Comparison of ENCODE assay signal across 22 mouse cellular contexts in genomic region chr8:89758695-89759094, GRCm38 (mm10).
DNase-seq lines count a peak whose midpoint lies in the region; ATAC-seq lines count a peak whose summit lies in the region.
"Had no signal": no experiment of that assay in that cellular context is flagged by ENCODE, and none has a peak within 500 bp of the region (broad histone marks: within the 10 kb centered on the region; RNA-seq: fewer than 3 reads in every experiment).

No protein-coding gene starts in this region.

- H3K4me1 ChIP-seq in forebrain, embryonic 13.5 days: peaks cover 16% of the 10 kb centered on the region
- peaks cover 4% of the 10 kb centered on the region for H3K4me1 ChIP-seq in forebrain, embryonic 10.5 days
- no peaks in the 10 kb centered on the region; the same call in 1 of the 2 replicates for H3K4me1 ChIP-seq in limb, embryonic 11.5 days (ENCODE audit: control insufficient read depth, insufficient read depth, low read length)
- H3K4me1 ChIP-seq: heart, embryonic 13.5 days had no signal

- peak; percentile 36; the same call in 1 of the 2 replicates for ATAC-seq in forebrain, embryonic 13.5 days
- no peak for ATAC-seq in limb, embryonic 11.5 days (ENCODE audit: insufficient number of reproducible peaks, low FRiP score, low TSS enrichment, low read depth)
- ATAC-seq: liver, postnatal 0 days; lung, postnatal 0 days; midbrain, embryonic 16.5 days had no signal

- no peak overlapping the region for H3K4me2 ChIP-seq in forebrain, embryonic 13.5 days
- H3K4me2 ChIP-seq in limb, embryonic 11.5 days (ENCODE audit: low read depth, severe bottlenecking): no peak overlapping the region
- H3K4me2 ChIP-seq: heart, embryonic 13.5 days; liver, embryonic 11.5 days had no signal

- H3K4me3 ChIP-seq in forebrain, embryonic 13.5 days: no peak overlapping the region
- H3K4me3 ChIP-seq in forebrain, embryonic 10.5 days: no peak overlapping the region
- no peak overlapping the region for H3K4me3 ChIP-seq in limb, embryonic 11.5 days (ENCODE audit: low read depth, low read length)
- H3K4me3 ChIP-seq: embryonic facial prominence, embryonic 10.5 days; heart, adult 2 months; heart, embryonic 13.5 days; myocyte had no signal

- no peak for DNase-seq in forebrain, embryonic 10.5 days (ENCODE audit: extremely low spot score, low spot score)
- DNase-seq in layer of hippocampus, postnatal 10 days (ENCODE audit: low spot score in 2 of 2): peak; percentile 12 to 19
- DNase-seq in layer of hippocampus, adult 11-12 months (ENCODE audit: low spot score): no peak
- DNase-seq in Muller cell, postnatal 12 days (ENCODE audit: inconsistent ontology term): peak; percentile 33
- DNase-seq in limb, embryonic 11.5 days (ENCODE audit: low spot score): peak; percentile 43
- no peak for DNase-seq in urinary bladder, adult 2 months (ENCODE audit: low spot score)
- DNase-seq: adrenal gland, postnatal 25 days; cerebellum, adult 9-11 months; gastrocnemius, postnatal 14 days; heart, adult 2 months; heart, postnatal 14 days; kidney, adult 11 months; kidney, postnatal 4 days; liver, postnatal 0 days had no signal

- no peak overlapping the region for H3K9ac ChIP-seq in forebrain, embryonic 13.5 days
- no peak overlapping the region for H3K9ac ChIP-seq in limb, embryonic 11.5 days (ENCODE audit: low read length)
- H3K9ac ChIP-seq: heart, embryonic 13.5 days; liver, postnatal 0 days had no signal

- WGBS in forebrain, embryonic 13.5 days: 20% methylated on average over 10 of the region's 10 CpGs
- 75% methylated on average over 10 of the region's 10 CpGs for WGBS in forebrain, embryonic 10.5 days
- 37% methylated on average over 10 of the region's 10 CpGs for WGBS in limb, embryonic 11.5 days

- no peaks in the 10 kb centered on the region for H3K36me3 ChIP-seq in forebrain, embryonic 13.5 days (ENCODE audit: poor library complexity, severe bottlenecking)
- H3K36me3 ChIP-seq in forebrain, embryonic 10.5 days (replicated peaks): no peaks in the 10 kb centered on the region
- H3K36me3 ChIP-seq in limb, embryonic 11.5 days (ENCODE audit: control insufficient read depth, insufficient read depth, low read length): no peaks in the 10 kb centered on the region
- H3K36me3 ChIP-seq: embryonic facial prominence, embryonic 10.5 days; heart, embryonic 13.5 days had no signal

- H3K9me3 ChIP-seq in forebrain, embryonic 13.5 days (replicated peaks): no peaks in the 10 kb centered on the region
- H3K9me3 ChIP-seq in forebrain, embryonic 10.5 days: no peaks in the 10 kb centered on the region
- H3K9me3 ChIP-seq in limb, embryonic 11.5 days (ENCODE audit: control insufficient read depth, low read length): no peaks in the 10 kb centered on the region
- H3K9me3 ChIP-seq: embryonic facial prominence, embryonic 10.5 days; heart, embryonic 13.5 days had no signal

- H3K27ac ChIP-seq in forebrain, embryonic 13.5 days: no peak overlapping the region
- no peak overlapping the region for H3K27ac ChIP-seq in forebrain, embryonic 10.5 days
- no peak overlapping the region for H3K27ac ChIP-seq in limb, embryonic 11.5 days (replicated peaks; ENCODE audit: low read depth, low read length)
- H3K27ac ChIP-seq: embryonic facial prominence, embryonic 10.5 days; heart, adult 2 months; heart, embryonic 13.5 days; macrophage had no signal

- 0 out of 2 replicates have a peak, but pooled peaks cover 5% of the 10 kb centered on the region for H3K27me3 ChIP-seq in forebrain, embryonic 13.5 days
- H3K27me3 ChIP-seq in forebrain, embryonic 10.5 days (ENCODE audit: poor library complexity, severe bottlenecking): no peaks in the 10 kb centered on the region
- H3K27me3 ChIP-seq in limb, embryonic 11.5 days (ENCODE audit: control insufficient read depth, insufficient read depth, low read length): no peaks in the 10 kb centered on the region
- H3K27me3 ChIP-seq: heart, embryonic 13.5 days had no signal

Comparison
In these comparisons a context has a peak if more than half of its experiments do, and no peak if none do; other contexts are left out.
1. DNase-seq: peak in layer of hippocampus, postnatal 10 days (2 of 2), Muller cell, postnatal 12 days (single experiment) and limb, embryonic 11.5 days (single experiment); none in forebrain, embryonic 10.5 days (single experiment), layer of hippocampus, adult 11-12 months (single experiment) and urinary bladder, adult 2 months (single experiment).